Mouse (Mus musculus) E14TG2a.4 (cell line): ENCODE measurements at regions not wholly inside any gene's neighbourhood (a gene's known extent, or its start where the extent isn't known, plus 50 kb on each side); places are given as distances from the start of the nearest gene placed in this dataset.

ENCODE experiments used
- CTCF ChIP-seq: conservative IDR thresholded peaks from 2 replicates; pipeline ENCODE4 v1.5.1; 2014; ENCODE audit warnings: low read length
- NANOG ChIP-seq: IDR thresholded peaks from 2 replicates; pipeline ENCODE4 v1.6.1; 2014; ENCODE audit warnings: borderline replicate concordance, low read length, mixed read lengths
- POU5F1 ChIP-seq: IDR thresholded peaks from 2 replicates; pipeline ENCODE4 v1.6.1; 2014; ENCODE audit warnings: low read length, borderline replicate concordance

GRCm38 (mm10) chr13:78428469-78428868, 228.9 kb upstream of the Nr2f1 start:
- TF ChIP-seq CTCF (no peak), NANOG (no peak), POU5F1 (no peak)
